Mouse (Mus musculus): ENCODE results near the gene Uchl1. TPM values are rescaled to one million over a fixed set of nuclear protein-coding genes. Genes with fewer than 3 reads are reported as not detected.
A peak's percentile ranks its signal among the peaks of the same experiment; 100 is the strongest.

Uchl1 gene
- total and polyA plus RNA-seq, 3 experiments, result 7.2 to 20.8 (median 10.3) TPM

DNA sequence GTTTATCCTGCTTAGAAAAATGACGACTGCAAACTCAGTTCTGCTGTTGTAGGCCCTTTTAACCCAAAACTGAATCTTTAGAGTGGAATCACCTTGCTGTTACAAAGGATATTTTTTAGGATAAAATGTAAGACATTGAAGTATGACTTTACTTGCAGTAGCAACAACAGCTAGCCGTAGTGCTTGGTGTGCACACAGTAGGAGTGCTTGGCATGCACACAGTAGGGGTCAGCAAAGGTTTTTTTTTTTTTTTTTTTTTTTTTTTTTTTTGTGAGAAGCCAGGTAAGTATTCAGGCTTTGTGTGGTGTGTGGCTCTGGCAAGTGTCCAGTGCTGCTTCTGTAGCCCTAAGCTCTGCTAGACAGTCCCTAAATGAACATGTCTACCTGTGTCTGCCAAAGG is 10.0 kb downstream of the Uchl1 start:
- no peak for DNase-seq
- no peaks in the 10 kb centered on the region for H3K4me1 ChIP-seq (ENCODE audit: control insufficient read depth, insufficient read depth, low read length)
- H3K36me3 ChIP-seq (ENCODE audit: control insufficient read depth, insufficient read depth, low read length), result no peaks in the 10 kb centered on the region
- TF ChIP-seq POLR2A (IDR thresholded peaks at IDR 0.05; ENCODE audit: insufficient read depth, low read depth, low read length), result no peak
- TF ChIP-seq CTCF (IDR thresholded peaks at IDR 0.05), result no peak
- no peak for TF ChIP-seq EP300 (IDR thresholded peaks at IDR 0.05; ENCODE audit: insufficient read depth, low read depth, low read length)
- no peaks in the 10 kb centered on the region for H3K27me3 ChIP-seq (ENCODE audit: control insufficient read depth, insufficient read depth, low read length)
- H3K79me2 ChIP-seq (replicated peaks; ENCODE audit: control insufficient read depth, insufficient read depth, low read length), result no peaks in the 10 kb centered on the region
- H3K27ac ChIP-seq, result no peak overlapping the region
- no peak overlapping the region for H3K4me3 ChIP-seq
- intact Hi-C loops (cut with DNase I), result no loop called here
- WGBS, result 85% methylated on average over 2 of the region's 2 CpGs
- no peak overlapping the region for H3K9ac ChIP-seq (ENCODE audit: low read depth, low read length)

DNA sequence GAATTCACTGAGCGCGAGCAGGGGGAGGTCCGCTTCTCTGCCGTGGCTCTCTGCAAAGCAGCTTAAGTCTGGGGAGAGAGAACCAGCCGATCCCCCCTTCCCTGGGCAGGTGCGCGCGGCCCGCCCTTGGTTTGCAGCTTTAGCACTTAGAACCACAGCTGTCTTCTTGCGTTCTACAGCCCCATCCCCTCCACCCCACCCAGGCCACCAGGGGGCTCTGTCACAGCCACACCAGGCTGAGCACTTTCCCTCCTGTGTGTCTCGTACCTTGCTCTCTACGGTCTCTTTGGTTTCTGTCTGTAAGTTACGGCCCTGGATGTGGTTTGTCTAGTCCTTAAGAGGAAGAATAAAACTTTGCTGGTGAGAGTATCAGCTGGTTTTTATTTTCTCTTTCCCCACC is 11.0 kb downstream of the Uchl1 start:
- Histone ChIP-seq H3K4me3 (no peak overlapping the region), H3K27me3 (ENCODE audit: control insufficient read depth, insufficient read depth, low read length) (no peaks in the 10 kb centered on the region), H3K9ac (ENCODE audit: low read depth, low read length) (no peak overlapping the region), H3K36me3 (ENCODE audit: control insufficient read depth, insufficient read depth, low read length) (no peaks in the 10 kb centered on the region), H3K4me1 (ENCODE audit: control insufficient read depth, insufficient read depth, low read length) (no peaks in the 10 kb centered on the region), H3K27ac (no peak overlapping the region), H3K79me2 (replicated peaks; ENCODE audit: control insufficient read depth, insufficient read depth, low read length) (no peaks in the 10 kb centered on the region)
- 90% methylated on average over 13 of the region's 13 CpGs for WGBS
- no peak for TF ChIP-seq EP300 (IDR thresholded peaks at IDR 0.05; ENCODE audit: insufficient read depth, low read depth, low read length)
- TF ChIP-seq CTCF (IDR thresholded peaks at IDR 0.05), result peak; percentile 25; the same call in 1 of the 2 replicates
- DNase-seq, result no peak
- intact Hi-C loops (cut with DNase I), result no loop called here

DNA sequence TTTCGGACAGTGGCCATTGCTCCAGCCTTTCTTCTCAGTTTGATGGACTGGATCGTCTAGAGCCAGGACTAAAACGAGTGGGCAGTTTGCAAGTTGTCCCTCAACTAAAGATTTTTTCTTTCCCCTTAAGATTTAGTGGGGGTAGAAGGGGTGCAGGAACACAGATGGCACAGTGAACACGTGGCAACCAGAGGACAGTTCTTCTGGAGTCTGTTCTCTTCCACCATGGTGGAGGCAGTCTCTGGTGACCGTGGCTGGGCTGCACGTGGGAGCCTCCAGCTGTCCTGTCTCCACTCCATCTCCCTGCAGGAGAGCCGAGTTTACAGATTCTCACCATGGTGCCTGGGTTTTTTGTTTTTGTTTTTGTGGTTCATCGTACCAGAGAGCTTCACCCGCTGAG is 11.8 kb downstream of the Uchl1 start:
- TF ChIP-seq POLR2A (IDR thresholded peaks at IDR 0.05; ENCODE audit: insufficient read depth, low read depth, low read length), result no peak
- no peak for TF ChIP-seq CTCF (IDR thresholded peaks at IDR 0.05)
- TF ChIP-seq EP300 (IDR thresholded peaks at IDR 0.05; ENCODE audit: insufficient read depth, low read depth, low read length), result no peak
- no peaks in the 10 kb centered on the region for H3K36me3 ChIP-seq (ENCODE audit: control insufficient read depth, insufficient read depth, low read length)

DNA sequence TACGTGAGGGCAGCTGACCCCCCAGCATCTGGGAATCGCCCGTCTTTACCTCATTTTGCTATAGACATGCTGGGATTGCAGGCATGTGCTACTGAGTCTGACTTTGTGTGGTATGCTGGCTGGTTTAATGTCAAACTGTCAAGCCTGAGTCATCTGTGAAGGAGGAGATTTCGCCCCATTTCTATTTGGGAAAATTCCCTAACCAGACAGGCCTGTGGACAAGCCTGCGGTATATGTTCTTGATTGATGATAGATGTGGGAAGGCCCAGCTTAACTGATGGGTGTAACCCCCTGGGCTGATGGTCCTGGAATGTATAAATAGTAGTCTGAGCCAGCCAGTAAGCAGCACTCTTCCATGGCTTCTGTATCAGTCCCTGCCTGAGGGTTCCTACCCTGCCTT is 12.4 kb downstream of the Uchl1 start:
- Histone ChIP-seq H3K4me3 (no peak overlapping the region), H3K27me3 (ENCODE audit: control insufficient read depth, insufficient read depth, low read length) (no peaks in the 10 kb centered on the region), H3K9ac (ENCODE audit: low read depth, low read length) (no peak overlapping the region), H3K4me1 (ENCODE audit: control insufficient read depth, insufficient read depth, low read length) (no peaks in the 10 kb centered on the region), H3K36me3 (ENCODE audit: control insufficient read depth, insufficient read depth, low read length) (no peaks in the 10 kb centered on the region), H3K79me2 (replicated peaks; ENCODE audit: control insufficient read depth, insufficient read depth, low read length) (no peaks in the 10 kb centered on the region), H3K27ac (no peak overlapping the region)
- WGBS, result 94% methylated on average over 5 of the region's 5 CpGs
- no peak for TF ChIP-seq EP300 (IDR thresholded peaks at IDR 0.05; ENCODE audit: insufficient read depth, low read depth, low read length)
- no peak for TF ChIP-seq CTCF (IDR thresholded peaks at IDR 0.05)
- TF ChIP-seq POLR2A (IDR thresholded peaks at IDR 0.05; ENCODE audit: insufficient read depth, low read depth, low read length), result no peak
- intact Hi-C loops (cut with DNase I), result no loop called here
- no peak for DNase-seq

More for the DNA sequence above, 11.8 kb downstream of the Uchl1 start:
- no peaks in the 10 kb centered on the region for H3K4me1 ChIP-seq (ENCODE audit: control insufficient read depth, insufficient read depth, low read length)
- no peaks in the 10 kb centered on the region for H3K79me2 ChIP-seq (replicated peaks; ENCODE audit: control insufficient read depth, insufficient read depth, low read length)
- no peak overlapping the region for H3K27ac ChIP-seq
- H3K27me3 ChIP-seq (ENCODE audit: control insufficient read depth, insufficient read depth, low read length), result no peaks in the 10 kb centered on the region
- no peak overlapping the region for H3K4me3 ChIP-seq
- intact Hi-C loops (cut with DNase I), result no loop called here
- WGBS, result 84% methylated on average over 9 of the region's 9 CpGs
- no peak for DNase-seq
- H3K9ac ChIP-seq (ENCODE audit: low read depth, low read length), result no peak overlapping the region

DNA sequence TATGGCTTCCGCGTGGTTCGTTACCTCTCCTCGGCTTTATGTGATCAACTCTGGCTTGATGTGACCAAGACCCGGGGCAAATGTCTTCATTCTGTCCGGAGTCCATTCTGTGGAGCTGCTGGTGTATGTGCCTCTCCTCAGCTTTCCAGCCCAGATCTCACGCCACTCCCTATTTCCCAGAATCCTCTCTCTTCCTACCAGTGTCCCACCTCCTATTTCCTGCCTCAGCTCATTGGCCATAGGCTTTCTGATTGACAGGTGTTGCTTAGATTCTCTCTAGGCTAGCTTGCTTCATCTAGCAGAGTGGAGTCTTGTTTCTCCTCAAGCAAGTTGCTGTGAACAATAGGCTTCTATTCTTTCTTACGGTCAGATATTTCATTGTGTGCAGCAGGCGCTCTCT is 13.9 kb downstream of the Uchl1 start:
- Histone ChIP-seq H3K36me3 (ENCODE audit: control insufficient read depth, insufficient read depth, low read length) (no peaks in the 10 kb centered on the region), H3K4me3 (no peak overlapping the region), H3K4me1 (ENCODE audit: control insufficient read depth, insufficient read depth, low read length) (no peaks in the 10 kb centered on the region), H3K27ac (no peak overlapping the region), H3K27me3 (ENCODE audit: control insufficient read depth, insufficient read depth, low read length) (no peaks in the 10 kb centered on the region), H3K9ac (ENCODE audit: low read depth, low read length) (no peak overlapping the region), H3K79me2 (replicated peaks; ENCODE audit: control insufficient read depth, insufficient read depth, low read length) (no peaks in the 10 kb centered on the region)
- WGBS, result 87% methylated on average over 9 of the region's 9 CpGs
- no peak for DNase-seq
- intact Hi-C loops (cut with DNase I), result no loop called here
- no peak for TF ChIP-seq EP300 (IDR thresholded peaks at IDR 0.05; ENCODE audit: insufficient read depth, low read depth, low read length)
- TF ChIP-seq POLR2A (IDR thresholded peaks at IDR 0.05; ENCODE audit: insufficient read depth, low read depth, low read length), result peak; percentile 47
- TF ChIP-seq CTCF (IDR thresholded peaks at IDR 0.05), result no peak

DNA sequence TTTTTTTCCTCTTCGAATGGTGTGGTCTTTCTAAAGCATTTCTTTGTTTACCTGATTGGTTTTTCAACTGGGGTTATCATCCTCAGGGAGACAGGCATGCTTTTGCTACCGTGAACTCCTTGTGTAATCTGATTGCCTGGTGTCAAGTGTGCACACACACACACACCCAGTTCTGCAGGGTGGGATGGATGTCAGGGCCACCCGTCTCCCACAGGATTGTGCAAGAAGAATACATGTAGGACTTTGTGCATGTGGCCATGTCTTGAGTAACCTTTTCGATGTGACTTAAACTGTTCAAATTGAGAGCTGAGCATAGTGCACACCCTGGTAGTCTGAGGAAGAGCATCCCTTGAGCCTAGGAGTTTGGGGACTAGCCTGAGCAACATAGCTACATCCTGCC is 17.3 kb downstream of the Uchl1 start:
- WGBS, result 77% methylated on average over 4 of the region's 4 CpGs
- Histone ChIP-seq H3K27ac (no peak overlapping the region), H3K9ac (ENCODE audit: low read depth, low read length) (no peak overlapping the region), H3K4me1 (ENCODE audit: control insufficient read depth, insufficient read depth, low read length) (no peaks in the 10 kb centered on the region), H3K4me3 (no peak overlapping the region), H3K79me2 (replicated peaks; ENCODE audit: control insufficient read depth, insufficient read depth, low read length) (no peaks in the 10 kb centered on the region), H3K36me3 (ENCODE audit: control insufficient read depth, insufficient read depth, low read length) (no peaks in the 10 kb centered on the region), H3K27me3 (ENCODE audit: control insufficient read depth, insufficient read depth, low read length) (no peaks in the 10 kb centered on the region)
- TF ChIP-seq CTCF (IDR thresholded peaks at IDR 0.05) (no peak), EP300 (IDR thresholded peaks at IDR 0.05; ENCODE audit: insufficient read depth, low read depth, low read length) (no peak), POLR2A (IDR thresholded peaks at IDR 0.05; ENCODE audit: insufficient read depth, low read depth, low read length) (no peak)
- intact Hi-C loops (cut with DNase I), result no loop called here
- no peak for DNase-seq
